Comparison of ENCODE assay signal across 8 mouse cellular contexts in genomic region chr11:90251923-90252322, GRCm38 (mm10). TPM values are rescaled to one million over a fixed set of nuclear protein-coding genes. Genes with fewer than 3 reads are reported as not detected.
DNase-seq lines count a peak whose midpoint lies in the region; ATAC-seq and TF ChIP-seq lines count a peak whose summit lies in the region.

No protein-coding gene starts in this region.

- no peak for TF ChIP-seq POLR2A in heart, adult 2 months (IDR thresholded peaks at IDR 0.05; ENCODE audit: insufficient read depth, low read depth, low read length)

- peak overlapping the region; percentile 18; the same call in 1 of the 2 replicates for H3K9ac ChIP-seq in heart, adult 2 months (ENCODE audit: low read depth, low read length)
- peak overlapping the region; percentile 17; the same call in 1 of the 2 replicates for H3K9ac ChIP-seq in lung, embryonic 16.5 days (ENCODE audit: low read length)
- H3K9ac ChIP-seq in intestine, embryonic 16.5 days (ENCODE audit: low read depth, low read length), result peak overlapping the region; percentile 25
- H3K9ac ChIP-seq in stomach, embryonic 15.5 days, result no peak overlapping the region

- ATAC-seq in lung, embryonic 16.5 days (ENCODE audit: low read depth), result no peak
- ATAC-seq in intestine, embryonic 16.5 days, result peak; percentile 13; the same call in 1 of the 2 replicates
- ATAC-seq in stomach, embryonic 15.5 days (ENCODE audit: insufficient read depth, low FRiP score, low read depth), result no peak

- H3K36me3 ChIP-seq in heart, adult 2 months (ENCODE audit: control insufficient read depth, insufficient read depth, low read length), result peaks cover 22% of the 10 kb centered on the region
- no peaks in the 10 kb centered on the region for H3K36me3 ChIP-seq in lung, embryonic 16.5 days (ENCODE audit: control insufficient read depth, insufficient read depth, low read length)
- H3K36me3 ChIP-seq in intestine, embryonic 16.5 days (ENCODE audit: control insufficient read depth, insufficient read depth, low read length), result no peaks in the 10 kb centered on the region; the same call in 1 of the 2 replicates
- no peaks in the 10 kb centered on the region for H3K36me3 ChIP-seq in stomach, embryonic 15.5 days

- 6% methylated on average over 2 of the region's 2 CpGs for WGBS in heart, adult 2 months
- WGBS in lung, embryonic 16.5 days, result 17% methylated on average over 2 of the region's 2 CpGs
- 14% methylated on average over 2 of the region's 2 CpGs for WGBS in intestine, embryonic 16.5 days
- 27% methylated on average over 2 of the region's 2 CpGs for WGBS in stomach, embryonic 15.5 days

- TF ChIP-seq CTCF in heart, adult 2 months (IDR thresholded peaks at IDR 0.05), result no peak

- intact Hi-C loops in heart, adult 2 months (cut with DNase I), result loop anchor here (10.0 kb wide), 2 partner anchors 133 to 217 kb away; partner anchors contain the start of gene Tmem100
- intact Hi-C loops in heart, postnatal 36 days (cut with DNase I), result no loop called here

- peak overlapping the region; percentile 96 for H3K27ac ChIP-seq in heart, adult 2 months
- H3K27ac ChIP-seq in lung, embryonic 16.5 days (ENCODE audit: low read length), result 0 out of 2 replicates have a peak overlapping the region, but pooled peaks have one; percentile 32
- H3K27ac ChIP-seq in intestine, embryonic 16.5 days (ENCODE audit: low read length), result peak overlapping the region; percentile 68
- H3K27ac ChIP-seq in stomach, embryonic 15.5 days, result peak overlapping the region; percentile 1; the same call in 1 of the 2 replicates

- no peak for TF ChIP-seq EP300 in heart, adult 2 months (IDR thresholded peaks at IDR 0.05; ENCODE audit: insufficient read depth, low read depth, low read length)

- H3K4me1 ChIP-seq in heart, adult 2 months (ENCODE audit: control insufficient read depth, insufficient read depth, low read length), result peaks cover 12% of the 10 kb centered on the region
- H3K4me1 ChIP-seq in lung, embryonic 16.5 days (replicated peaks; ENCODE audit: control insufficient read depth, insufficient read depth, low read length), result peaks cover 45% of the 10 kb centered on the region
- H3K4me1 ChIP-seq in intestine, embryonic 16.5 days (ENCODE audit: control insufficient read depth, insufficient read depth, low read length), result peaks cover 30% of the 10 kb centered on the region
- peaks cover 5% of the 10 kb centered on the region for H3K4me1 ChIP-seq in stomach, embryonic 15.5 days

- no peaks in the 10 kb centered on the region for H3K9me3 ChIP-seq in lung, embryonic 16.5 days (ENCODE audit: control insufficient read depth, low read length)
- H3K9me3 ChIP-seq in intestine, embryonic 16.5 days (ENCODE audit: control insufficient read depth, low read length), result no peaks in the 10 kb centered on the region
- no peaks in the 10 kb centered on the region for H3K9me3 ChIP-seq in stomach, embryonic 15.5 days

- no peak overlapping the region; the same call in 1 of the 2 replicates for H3K4me3 ChIP-seq in heart, adult 2 months
- H3K4me3 ChIP-seq in lung, embryonic 16.5 days (ENCODE audit: low read length), result no peak overlapping the region
- H3K4me3 ChIP-seq in intestine, embryonic 16.5 days (ENCODE audit: low read length), result peak overlapping the region; percentile 10; the same call in 1 of the 2 replicates
- H3K4me3 ChIP-seq in stomach, embryonic 15.5 days (replicated peaks), result no peak overlapping the region

- no peaks in the 10 kb centered on the region; the same call in 1 of the 2 replicates for H3K79me2 ChIP-seq in heart, adult 2 months (replicated peaks; ENCODE audit: control insufficient read depth, insufficient read depth, low read length)

- H3K27me3 ChIP-seq in heart, adult 2 months (ENCODE audit: control insufficient read depth, insufficient read depth, low read length), result no peaks in the 10 kb centered on the region
- no peaks in the 10 kb centered on the region for H3K27me3 ChIP-seq in lung, embryonic 16.5 days (ENCODE audit: control insufficient read depth, insufficient read depth, low read depth, low read length)
- no peaks in the 10 kb centered on the region for H3K27me3 ChIP-seq in intestine, embryonic 16.5 days (replicated peaks; ENCODE audit: control insufficient read depth, insufficient read depth, low read length)
- no peaks in the 10 kb centered on the region for H3K27me3 ChIP-seq in stomach, embryonic 15.5 days (replicated peaks)

- DNase-seq in heart, adult 2 months, result peak in 1 of 2 experiments; percentile 23
- no peak for DNase-seq in heart, postnatal 36 days
- no peak for DNase-seq in lung, adult 18-20 months
- DNase-seq in adrenal gland, postnatal 14 days, result no peak
- DNase-seq in Muller cell, postnatal 12 days (ENCODE audit: inconsistent ontology term), result no peak

- H3K4me2 ChIP-seq in lung, embryonic 16.5 days (ENCODE audit: low read depth, low read length), result peak overlapping the region; percentile 27; the same call in 1 of the 2 replicates
- peak overlapping the region; percentile 42 for H3K4me2 ChIP-seq in intestine, embryonic 16.5 days (ENCODE audit: low read depth, low read length)
- peak overlapping the region; percentile 1; the same call in 1 of the 2 replicates for H3K4me2 ChIP-seq in stomach, embryonic 15.5 days

RNA-seq across cellular contexts. Expression of gene Mmd, which starts 2.7 kb away (rescaled TPM):
- 10 to 100 TPM; 25.9 to 35.7 TPM for total RNA-seq in heart, adult 2 months (2021)
- polyA plus RNA-seq in heart, adult 2 months (2012; rRNA removed), result 30.9 and 53.1 TPM in 2 replicates
- 10 to 100 TPM; 21.8 to 38.8 TPM for total RNA-seq in heart, postnatal 36 days (2021)
- 40.5 and 46.2 TPM in 2 replicates for polyA plus RNA-seq in lung, embryonic 16.5 days (2015; fragmentation: Nextera tagmentation; extraction: Ambion mirVana)
- 47.7 and 49.4 TPM in 2 replicates for polyA plus RNA-seq in intestine, embryonic 16.5 days (2015; fragmentation: Nextera tagmentation; extraction: Ambion mirVana)
- polyA plus RNA-seq in stomach, embryonic 15.5 days (2015; fragmentation: Nextera tagmentation; extraction: Ambion mirVana), result 47.2 and 49.7 TPM in 2 replicates
- total RNA-seq in adrenal gland, postnatal 14 days (2021), result 68.3 and 87.3 TPM in 2 replicates

Comparison
In these comparisons a context has a peak if more than half of its experiments do, and no peak if none do; other contexts are left out.
1. H3K27ac ChIP-seq: peak in every context shown above with its lines; median percentile 96 in heart, adult 2 months; 68 in intestine, embryonic 16.5 days; 32 in lung, embryonic 16.5 days; 1 in stomach, embryonic 15.5 days.